Mouse (Mus musculus) thymus, adult 2 months (tissue): ENCODE measurements around the gene Spty2d1. TPM values are rescaled to one million over a fixed set of nuclear protein-coding genes. Genes with fewer than 3 reads are reported as not detected.

Experiments
- DNase-seq: peaks from one replicate; pipeline ENCODE4 v3.0.0; 2021
- H3K27ac ChIP-seq: fragments of 200-500 bp; 2 replicates; pipeline ENCODE4 v1.5.1; 2012; ENCODE audit warnings: low read length, control low read depth; ENCODE audit not compliant: control insufficient read depth, insufficient read depth
- H3K27me3 ChIP-seq: fragments of 200-500 bp; 2 replicates; pipeline ENCODE4 v1.6.1; 2012; ENCODE audit warnings: mild to moderate bottlenecking, low read length, moderate library complexity, mixed read lengths; ENCODE audit not compliant: control insufficient read depth, insufficient read depth
- H3K36me3 ChIP-seq: fragments of 200-500 bp; 2 replicates; pipeline ENCODE4 v1.6.1; 2012; ENCODE audit warnings: mild to moderate bottlenecking, low read length, moderate library complexity; ENCODE audit not compliant: control insufficient read depth, insufficient read depth
- H3K4me1 ChIP-seq: fragments of 200-500 bp; replicated peaks from 2 replicates; pipeline ENCODE4 v1.6.1; 2012; ENCODE audit warnings: low read length; ENCODE audit not compliant: control insufficient read depth, insufficient read depth
- H3K4me3 ChIP-seq: fragments of 200-500 bp; 2 replicates; pipeline ENCODE4 v1.5.1; 2012; ENCODE audit warnings: mild to moderate bottlenecking, low read length, control low read depth, moderate library complexity; ENCODE audit not compliant: control insufficient read depth, insufficient read depth
- CTCF ChIP-seq: fragments of 200-500 bp; IDR thresholded peaks from 2 replicates; pipeline ENCODE4 v1.5.1; 2012; ENCODE audit warnings: mild to moderate bottlenecking, control low read depth, low read length, moderate library complexity, borderline replicate concordance; ENCODE audit not compliant: control insufficient read depth, poor library complexity, insufficient read depth; ENCODE audit errors: extremely low read depth
- POLR2A ChIP-seq: fragments of 200-500 bp; IDR thresholded peaks from 2 replicates; pipeline ENCODE4 v1.6.1; 2012; ENCODE audit warnings: mild to moderate bottlenecking, low read length, control low read depth, moderate library complexity; ENCODE audit not compliant: control insufficient read depth, poor library complexity, insufficient read depth; ENCODE audit errors: extremely low read depth
- WGBS: fragments of 180-500 bp; shearing (Covaris S2); methylation state at CpG from one replicate; pipeline ENCODE4 v1.1.7; 2018; 5-methylcytosine and 5-hydroxymethylcytosine counted together
- polyA plus RNA-seq: library from polyadenylated mRNA; depleted of rRNA; stranded (reverse); fragments of >200 nt; gene quantifications from 2 replicates; pipeline ENCODE4 v1.2.3, GENCODE M21; 2012

The Spty2d1 gene
- polyA plus RNA-seq, 1 experiment: 6.9 TPM

- 0% methylated on average over 2 of the region's 2 CpGs for WGBS
- no peak for TF ChIP-seq CTCF
- no peak for TF ChIP-seq POLR2A
- H3K27ac ChIP-seq: no peak overlapping the region
- no peaks in the 10 kb centered on the region for H3K36me3 ChIP-seq
- H3K4me1 ChIP-seq: peaks cover 13% of the 10 kb centered on the region
- H3K4me3 ChIP-seq: no peak overlapping the region
- peak; percentile 16 for DNase-seq
- no peaks in the 10 kb centered on the region for H3K27me3 ChIP-seq
Observed at GRCm38 (mm10) chr7:47051404-47052151, 43.4 kb upstream of the Spty2d1 start.

GRCm38 (mm10) chr7:47050766-47051165, 42.6 kb upstream of the Spty2d1 start:
- no peak for TF ChIP-seq CTCF
- no peak for TF ChIP-seq POLR2A
- Histone ChIP-seq H3K4me1 (peaks cover 11% of the 10 kb centered on the region), H3K27ac (peak overlapping the region; percentile 57), H3K36me3 (no peaks in the 10 kb centered on the region), H3K27me3 (no peaks in the 10 kb centered on the region), H3K4me3 (peak overlapping the region; percentile 58)
- DNase-seq: no peak
- under 1% methylated on average over 34 of the region's 34 CpGs for WGBS

GRCm38 (mm10) chr7:47050366-47050765, 42.2 kb upstream of the Spty2d1 start, which contains the start of gene Tmem86a:
Gene Tmem86a, plus strand, starts transcription at chr7:47050601.
- Histone ChIP-seq H3K27me3 (no peaks in the 10 kb centered on the region), H3K4me1 (peaks cover 9% of the 10 kb centered on the region), H3K36me3 (no peaks in the 10 kb centered on the region), H3K4me3 (peak within 1 kb of the TSS; percentile 58), H3K27ac (peak within 1 kb of the TSS; percentile 57)
- TF ChIP-seq CTCF: no peak
- peak; percentile 67; the same call in 1 of the 2 replicates for TF ChIP-seq POLR2A
- DNase-seq: peak; percentile 98
- WGBS: under 1% methylated on average over 33 of the region's 33 CpGs

GRCm38 (mm10) chr7:47042823-47043490, 34.7 kb upstream of the Spty2d1 start:
- no peaks in the 10 kb centered on the region for H3K4me1 ChIP-seq
- no peaks in the 10 kb centered on the region for H3K27me3 ChIP-seq
- no peak for DNase-seq
- H3K36me3 ChIP-seq: no peaks in the 10 kb centered on the region
- no peak overlapping the region for H3K4me3 ChIP-seq
- H3K27ac ChIP-seq: no peak overlapping the region
- no peak for TF ChIP-seq CTCF
- TF ChIP-seq POLR2A: no peak
- 79% methylated on average over 6 of the region's 6 CpGs for WGBS

GRCm38 (mm10) chr7:47042121-47042520, 33.9 kb upstream of the Spty2d1 start:
- no peak overlapping the region for H3K27ac ChIP-seq
- no peak for TF ChIP-seq CTCF
- no peak for TF ChIP-seq POLR2A
- DNase-seq: no peak
- no peaks in the 10 kb centered on the region for H3K4me1 ChIP-seq
- H3K4me3 ChIP-seq: no peak overlapping the region
- WGBS: 97% methylated on average over 4 of the region's 4 CpGs
- no peaks in the 10 kb centered on the region for H3K36me3 ChIP-seq
- no peaks in the 10 kb centered on the region for H3K27me3 ChIP-seq

GRCm38 (mm10) chr7:47041706-47042105, 33.5 kb upstream of the Spty2d1 start:
- TF ChIP-seq POLR2A (no peak), CTCF (no peak)
- no peaks in the 10 kb centered on the region for H3K4me1 ChIP-seq
- no peak overlapping the region for H3K4me3 ChIP-seq
- no peak overlapping the region for H3K27ac ChIP-seq
- H3K36me3 ChIP-seq: no peaks in the 10 kb centered on the region
- no peaks in the 10 kb centered on the region for H3K27me3 ChIP-seq
- 95% methylated on average over 3 of the region's 3 CpGs for WGBS
- DNase-seq: no peak

GRCm38 (mm10) chr7:47035426-47035825, 27.2 kb upstream of the Spty2d1 start:
- Histone ChIP-seq H3K27me3 (no peaks in the 10 kb centered on the region), H3K4me1 (no peaks in the 10 kb centered on the region), H3K36me3 (no peaks in the 10 kb centered on the region), H3K4me3 (no peak overlapping the region), H3K27ac (no peak overlapping the region)
- 84% methylated on average over 8 of the region's 8 CpGs for WGBS
- DNase-seq: no peak
- TF ChIP-seq POLR2A: no peak
- TF ChIP-seq CTCF: no peak
